Mouse (Mus musculus): Measurements from ENCODE around the gene Crip2. TPM values are rescaled to one million over a fixed set of nuclear protein-coding genes. Genes with fewer than 3 reads are reported as not detected.

Gene Crip2
- 49.7 and 53.8 TPM in 2 replicates for polyA plus RNA-seq (2014; fragmentation: Nextera tagmentation; extraction: Ambion mirVana)

GRCm38 (mm10) chr12:113139908-113140615 lies at the start of gene Crip2:
Gene Crip2 (plus strand): TSS chr12:113140236.
- no peaks in the 10 kb centered on the region for H3K9me3 ChIP-seq (ENCODE audit: control insufficient read depth, low read length)
- H3K27ac ChIP-seq (replicated peaks; ENCODE audit: low read depth, low read length), result no peak within 1 kb of the TSS
- peaks cover 21% of the 10 kb centered on the region for H3K27me3 ChIP-seq (ENCODE audit: control insufficient read depth, insufficient read depth, low read length)
- ATAC-seq (ENCODE audit: insufficient number of reproducible peaks, low FRiP score, low TSS enrichment, low read depth) (peak; percentile 82), DNase-seq (ENCODE audit: low spot score) (peak; percentile 90)
- H3K4me1 ChIP-seq (ENCODE audit: control insufficient read depth, insufficient read depth, low read length), result peaks cover 16% of the 10 kb centered on the region
- WGBS, result under 1% methylated on average over 67 of the region's 68 CpGs
- H3K4me3 ChIP-seq (ENCODE audit: low read depth, low read length), result peak within 1 kb of the TSS; percentile 40
- 0 out of 2 replicates have a peak within 1 kb of the TSS, but pooled peaks have one; percentile 27 for H3K9ac ChIP-seq (ENCODE audit: low read length)
- peaks cover 23% of the 10 kb centered on the region for H3K36me3 ChIP-seq (ENCODE audit: control insufficient read depth, insufficient read depth, low read length)
- H3K4me2 ChIP-seq (ENCODE audit: low read depth, severe bottlenecking), result peak within 1 kb of the TSS; percentile 80

DNA sequence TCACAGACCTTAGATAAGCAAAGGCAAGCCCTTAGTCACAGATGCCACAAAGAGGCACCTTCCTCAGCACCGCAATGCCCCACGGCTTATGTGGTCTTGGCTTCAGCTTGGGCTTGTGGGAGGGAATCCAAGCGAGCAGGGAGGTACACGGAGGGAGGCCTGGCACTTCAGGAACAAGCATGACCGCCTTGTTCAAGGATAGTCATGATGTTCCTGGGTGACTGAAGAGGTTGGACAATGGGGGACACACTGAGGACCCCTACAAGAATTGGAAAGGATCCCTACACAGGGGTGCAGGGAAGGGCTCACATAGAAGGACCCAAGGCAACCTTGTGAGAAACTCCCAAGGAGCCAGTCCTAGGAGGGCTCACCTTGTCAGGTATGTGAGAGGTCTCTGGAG lies 43.0 kb upstream of the Crip2 start:
- no peaks in the 10 kb centered on the region; the same call in 1 of the 2 replicates for H3K36me3 ChIP-seq (ENCODE audit: control insufficient read depth, insufficient read depth, low read length)
- ATAC-seq (ENCODE audit: insufficient number of reproducible peaks, low FRiP score, low TSS enrichment, low read depth) (no peak), DNase-seq (ENCODE audit: low spot score) (no peak)
- peak overlapping the region; percentile 95 for H3K4me2 ChIP-seq (ENCODE audit: low read depth, severe bottlenecking)
- H3K4me3 ChIP-seq (ENCODE audit: low read depth, low read length), result no peak overlapping the region
- no peak overlapping the region for H3K27ac ChIP-seq (replicated peaks; ENCODE audit: low read depth, low read length)
- H3K9me3 ChIP-seq (ENCODE audit: control insufficient read depth, low read length), result no peaks in the 10 kb centered on the region
- peaks cover 21% of the 10 kb centered on the region for H3K4me1 ChIP-seq (ENCODE audit: control insufficient read depth, insufficient read depth, low read length)
- 89% methylated on average over 5 of the region's 5 CpGs for WGBS
- no peak overlapping the region; the same call in 1 of the 2 replicates for H3K9ac ChIP-seq (ENCODE audit: low read length)
- H3K27me3 ChIP-seq (ENCODE audit: control insufficient read depth, insufficient read depth, low read length), result no peaks in the 10 kb centered on the region

DNA sequence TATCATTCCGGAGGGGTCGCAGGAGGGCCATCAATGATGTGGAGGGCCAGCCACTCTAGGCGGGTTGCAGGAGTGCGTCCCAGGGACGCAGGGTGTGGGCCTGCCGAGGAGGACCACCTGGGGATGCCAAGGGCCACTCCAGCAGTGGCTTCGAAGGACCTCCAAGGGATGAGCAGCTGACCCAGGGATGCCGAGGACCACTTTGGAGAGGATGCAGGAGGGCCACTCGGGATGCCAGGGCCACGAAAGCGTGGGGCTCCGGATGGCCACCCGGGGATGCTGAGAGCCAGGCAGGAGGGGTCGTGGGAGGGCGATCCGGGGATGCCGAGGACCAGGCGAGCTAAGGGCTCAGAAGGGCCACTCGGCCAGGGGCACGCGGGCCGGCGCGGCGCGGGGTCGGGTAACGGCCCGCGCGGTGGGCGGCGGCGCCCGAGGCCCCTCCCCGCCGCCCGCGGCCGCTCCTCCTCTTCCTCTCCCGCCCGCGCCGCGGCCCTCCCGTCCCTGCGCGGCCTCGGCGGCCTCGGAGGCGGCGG lies 42.2 kb upstream of the Crip2 start, which contains the start of gene Mta1:
Gene Mta1 (plus strand): TSS at position 530 of the 533 bp plus-strand sequence.
- H3K36me3 ChIP-seq (ENCODE audit: control insufficient read depth, insufficient read depth, low read length), result no peaks in the 10 kb centered on the region; the same call in 1 of the 2 replicates
- peak within 1 kb of the TSS; percentile 91 for H3K4me3 ChIP-seq (ENCODE audit: low read depth, low read length)
- peak; percentile 57 for ATAC-seq (ENCODE audit: insufficient number of reproducible peaks, low FRiP score, low TSS enrichment, low read depth)
- peaks cover 21% of the 10 kb centered on the region for H3K4me1 ChIP-seq (ENCODE audit: control insufficient read depth, insufficient read depth, low read length)
- peak within 1 kb of the TSS; percentile 95 for H3K4me2 ChIP-seq (ENCODE audit: low read depth, severe bottlenecking)
- H3K27me3 ChIP-seq (ENCODE audit: control insufficient read depth, insufficient read depth, low read length), result no peaks in the 10 kb centered on the region
- 1% methylated on average over 39 of the region's 53 CpGs for WGBS
- peak; percentile 71 for DNase-seq (ENCODE audit: low spot score)
- no peaks in the 10 kb centered on the region for H3K9me3 ChIP-seq (ENCODE audit: control insufficient read depth, low read length)
- H3K27ac ChIP-seq (replicated peaks; ENCODE audit: low read depth, low read length), result peak within 1 kb of the TSS; percentile 92
- H3K9ac ChIP-seq (ENCODE audit: low read length), result peak within 1 kb of the TSS; percentile 99

- Histone ChIP-seq H3K27ac (replicated peaks; ENCODE audit: low read depth, low read length) (peak overlapping the region; percentile 92), H3K4me2 (ENCODE audit: low read depth, severe bottlenecking) (peak overlapping the region; percentile 95), H3K36me3 (ENCODE audit: control insufficient read depth, insufficient read depth, low read length) (no peaks in the 10 kb centered on the region; the same call in 1 of the 2 replicates), H3K4me1 (ENCODE audit: control insufficient read depth, insufficient read depth, low read length) (peaks cover 21% of the 10 kb centered on the region), H3K27me3 (ENCODE audit: control insufficient read depth, insufficient read depth, low read length) (no peaks in the 10 kb centered on the region), H3K9me3 (ENCODE audit: control insufficient read depth, low read length) (no peaks in the 10 kb centered on the region), H3K4me3 (ENCODE audit: low read depth, low read length) (peak overlapping the region; percentile 91), H3K9ac (ENCODE audit: low read length) (peak overlapping the region; percentile 99)
- ATAC-seq (ENCODE audit: insufficient number of reproducible peaks, low FRiP score, low TSS enrichment, low read depth), result peak; percentile 19; the same call in 1 of the 2 replicates
- DNase-seq (ENCODE audit: low spot score), result peak; percentile 53
- WGBS, result under 1% methylated on average over 32 of the region's 60 CpGs
Observed at GRCm38 (mm10) chr12:113098530-113099151, 41.4 kb upstream of the Crip2 start.

DNA sequence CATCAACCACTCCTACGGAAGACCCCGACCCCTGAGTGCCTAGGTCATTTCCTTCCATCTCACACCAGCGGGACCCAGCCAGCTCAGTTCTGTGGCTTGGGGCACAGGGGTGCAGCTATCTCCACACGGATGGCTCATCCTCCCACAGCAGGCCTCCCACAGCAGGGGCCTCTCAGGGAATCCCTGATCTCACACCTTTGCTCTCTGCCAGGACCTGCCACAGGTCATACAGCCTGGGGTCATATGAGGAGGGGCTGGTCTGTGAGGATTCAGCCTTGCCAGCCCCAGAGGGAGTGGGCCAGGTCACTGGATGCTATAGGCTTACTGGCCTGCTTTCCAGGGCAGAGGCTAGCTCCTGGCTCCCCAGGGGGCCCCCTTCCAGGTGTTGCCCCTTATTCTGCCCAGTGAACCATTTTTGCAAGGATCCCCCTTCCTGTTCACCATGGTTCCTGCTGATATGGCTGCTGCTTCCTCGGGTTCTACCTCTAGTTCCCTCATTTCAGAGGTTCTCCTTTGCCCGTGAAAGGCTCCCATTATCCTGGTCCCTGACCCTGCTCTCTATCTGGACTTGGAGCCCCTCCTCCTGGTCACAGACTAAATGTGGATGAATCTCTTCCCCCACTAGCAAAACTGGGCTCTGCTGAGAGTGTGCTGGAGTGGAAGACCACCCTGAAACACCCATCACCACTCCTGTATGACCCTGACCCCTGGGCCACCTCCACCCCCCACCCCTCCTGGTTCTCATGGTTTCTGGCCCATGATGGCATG lies 40.4 kb upstream of the Crip2 start:
- Histone ChIP-seq H3K4me1 (ENCODE audit: control insufficient read depth, insufficient read depth, low read length) (peaks cover 21% of the 10 kb centered on the region), H3K27me3 (ENCODE audit: control insufficient read depth, insufficient read depth, low read length) (no peaks in the 10 kb centered on the region), H3K9me3 (ENCODE audit: control insufficient read depth, low read length) (no peaks in the 10 kb centered on the region), H3K4me3 (ENCODE audit: low read depth, low read length) (peak overlapping the region; percentile 91), H3K9ac (ENCODE audit: low read length) (peak overlapping the region; percentile 47), H3K27ac (replicated peaks; ENCODE audit: low read depth, low read length) (no peak overlapping the region), H3K36me3 (ENCODE audit: control insufficient read depth, insufficient read depth, low read length) (peaks cover 4% of the 10 kb centered on the region; the same call in 1 of the 2 replicates), H3K4me2 (ENCODE audit: low read depth, severe bottlenecking) (peak overlapping the region; percentile 95)
- ATAC-seq (ENCODE audit: insufficient number of reproducible peaks, low FRiP score, low TSS enrichment, low read depth) (peak; percentile 1; the same call in 1 of the 2 replicates), DNase-seq (ENCODE audit: low spot score) (no peak)
- WGBS, result 41% methylated on average over 6 of the region's 6 CpGs

GRCm38 (mm10) chr12:113100448-113101076 lies 39.5 kb upstream of the Crip2 start:
- H3K27ac ChIP-seq (replicated peaks; ENCODE audit: low read depth, low read length), result no peak overlapping the region
- H3K4me3 ChIP-seq (ENCODE audit: low read depth, low read length), result no peak overlapping the region
- no peak overlapping the region for H3K4me2 ChIP-seq (ENCODE audit: low read depth, severe bottlenecking)
- peaks cover 6% of the 10 kb centered on the region; the same call in 1 of the 2 replicates for H3K36me3 ChIP-seq (ENCODE audit: control insufficient read depth, insufficient read depth, low read length)
- H3K27me3 ChIP-seq (ENCODE audit: control insufficient read depth, insufficient read depth, low read length), result no peaks in the 10 kb centered on the region
- WGBS, result 86% methylated on average over 5 of the region's 5 CpGs
- H3K4me1 ChIP-seq (ENCODE audit: control insufficient read depth, insufficient read depth, low read length), result peaks cover 21% of the 10 kb centered on the region
- DNase-seq (ENCODE audit: low spot score) (no peak), ATAC-seq (ENCODE audit: insufficient number of reproducible peaks, low FRiP score, low TSS enrichment, low read depth) (no peak)
- no peak overlapping the region for H3K9ac ChIP-seq (ENCODE audit: low read length)
- H3K9me3 ChIP-seq (ENCODE audit: control insufficient read depth, low read length), result no peaks in the 10 kb centered on the region

DNA sequence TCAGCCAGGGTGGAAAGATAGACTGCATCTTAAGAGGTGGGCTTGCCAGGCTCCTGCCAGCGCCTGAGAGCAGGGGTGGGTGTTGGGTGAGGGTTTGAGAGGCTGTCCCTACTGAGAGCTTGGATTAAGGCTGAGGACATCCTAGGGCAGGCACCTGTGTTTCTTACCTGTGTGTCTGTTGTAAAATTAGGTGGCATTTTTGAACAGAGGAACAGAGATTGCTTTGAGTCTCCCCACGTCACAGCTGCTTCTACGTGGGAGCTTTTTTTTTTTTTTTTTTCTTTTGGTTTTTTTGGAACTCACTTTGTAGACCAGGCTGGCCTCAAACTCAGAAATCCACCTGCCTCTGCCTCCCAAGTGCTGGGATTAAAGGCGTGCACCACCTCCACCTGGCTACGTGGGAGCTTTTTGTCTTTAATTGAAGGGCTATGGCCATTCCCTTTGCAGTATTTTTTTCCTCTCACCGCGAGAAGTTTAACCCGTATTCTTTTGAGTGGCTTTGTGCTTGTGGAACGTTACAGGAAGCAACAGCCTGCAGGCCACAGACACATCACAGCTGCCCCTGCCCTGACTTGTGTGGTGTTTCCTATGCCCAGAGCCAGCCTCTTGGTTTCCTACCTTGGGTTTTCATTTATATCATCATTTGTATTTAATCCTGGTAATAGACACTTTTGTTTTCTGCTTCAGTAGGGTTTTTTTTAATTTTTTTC lies 38.6 kb upstream of the Crip2 start:
- ATAC-seq (ENCODE audit: insufficient number of reproducible peaks, low FRiP score, low TSS enrichment, low read depth) (no peak), DNase-seq (ENCODE audit: low spot score) (no peak)
- Histone ChIP-seq H3K27ac (replicated peaks; ENCODE audit: low read depth, low read length) (no peak overlapping the region), H3K4me1 (ENCODE audit: control insufficient read depth, insufficient read depth, low read length) (peaks cover 21% of the 10 kb centered on the region), H3K27me3 (ENCODE audit: control insufficient read depth, insufficient read depth, low read length) (no peaks in the 10 kb centered on the region), H3K9me3 (ENCODE audit: control insufficient read depth, low read length) (no peaks in the 10 kb centered on the region), H3K4me2 (ENCODE audit: low read depth, severe bottlenecking) (no peak overlapping the region), H3K36me3 (ENCODE audit: control insufficient read depth, insufficient read depth, low read length) (peaks cover 9% of the 10 kb centered on the region; the same call in 1 of the 2 replicates), H3K9ac (ENCODE audit: low read length) (no peak overlapping the region), H3K4me3 (ENCODE audit: low read depth, low read length) (no peak overlapping the region)
- 89% methylated on average over 9 of the region's 9 CpGs for WGBS

Data from limb, embryonic 11.5 days (tissue).